Mouse (Mus musculus) bone marrow, adult 2 months (tissue): ENCODE data around the gene Olfml3. TPM values are rescaled to one million over a fixed set of nuclear protein-coding genes. Genes with fewer than 3 reads are reported as not detected.

Experiments used
- H3K27ac ChIP-seq: fragments of 200-500 bp; 2 replicates; pipeline ENCODE4 v1.5.1; 2012; ENCODE audit warnings: low read depth, mild to moderate bottlenecking, control low read depth, inconsistent platforms, low read length; ENCODE audit not compliant: control insufficient read depth, poor library complexity, insufficient read depth
- H3K4me1 ChIP-seq: fragments of 200-500 bp; 2 replicates; pipeline ENCODE4 v1.6.1; 2011; ENCODE audit warnings: low read length; ENCODE audit not compliant: control insufficient read depth, insufficient read depth
- H3K4me3 ChIP-seq: fragments of 200-500 bp; replicated peaks from 2 replicates; pipeline ENCODE3; 2011; ENCODE audit warnings: mild to moderate bottlenecking, low read depth, low read length, control low read depth; ENCODE audit not compliant: control insufficient read depth
- CTCF ChIP-seq: fragments of 200-500 bp; IDR thresholded peaks from 2 replicates; pipeline ENCODE4 v1.5.1; 2011; ENCODE audit warnings: low read length, control low read depth; ENCODE audit not compliant: control insufficient read depth, insufficient read depth
- POLR2A ChIP-seq: fragments of 200-500 bp; IDR thresholded peaks from 2 replicates; pipeline ENCODE4 v1.6.1; 2011; ENCODE audit warnings: low read depth, mild to moderate bottlenecking, control low read depth, low read length, borderline replicate concordance; ENCODE audit not compliant: control insufficient read depth
- WGBS: fragments of 180-500 bp; shearing (Covaris S2); methylation state at CpG from one replicate; pipeline ENCODE4 v1.1.7; 2018; 5-methylcytosine and 5-hydroxymethylcytosine counted together
- polyA plus RNA-seq: library from polyadenylated mRNA; stranded (reverse); fragments of >200 nt; gene quantifications from 2 replicates; pipeline ENCODE4 v1.2.4, GENCODE M21; 2011; ENCODE audit warnings: low replicate concordance; ENCODE audit not compliant: missing spikeins, insufficient read depth, insufficient read length

The Olfml3 gene
- polyA plus RNA-seq, 1 experiment = 5.1 TPM

DNA sequence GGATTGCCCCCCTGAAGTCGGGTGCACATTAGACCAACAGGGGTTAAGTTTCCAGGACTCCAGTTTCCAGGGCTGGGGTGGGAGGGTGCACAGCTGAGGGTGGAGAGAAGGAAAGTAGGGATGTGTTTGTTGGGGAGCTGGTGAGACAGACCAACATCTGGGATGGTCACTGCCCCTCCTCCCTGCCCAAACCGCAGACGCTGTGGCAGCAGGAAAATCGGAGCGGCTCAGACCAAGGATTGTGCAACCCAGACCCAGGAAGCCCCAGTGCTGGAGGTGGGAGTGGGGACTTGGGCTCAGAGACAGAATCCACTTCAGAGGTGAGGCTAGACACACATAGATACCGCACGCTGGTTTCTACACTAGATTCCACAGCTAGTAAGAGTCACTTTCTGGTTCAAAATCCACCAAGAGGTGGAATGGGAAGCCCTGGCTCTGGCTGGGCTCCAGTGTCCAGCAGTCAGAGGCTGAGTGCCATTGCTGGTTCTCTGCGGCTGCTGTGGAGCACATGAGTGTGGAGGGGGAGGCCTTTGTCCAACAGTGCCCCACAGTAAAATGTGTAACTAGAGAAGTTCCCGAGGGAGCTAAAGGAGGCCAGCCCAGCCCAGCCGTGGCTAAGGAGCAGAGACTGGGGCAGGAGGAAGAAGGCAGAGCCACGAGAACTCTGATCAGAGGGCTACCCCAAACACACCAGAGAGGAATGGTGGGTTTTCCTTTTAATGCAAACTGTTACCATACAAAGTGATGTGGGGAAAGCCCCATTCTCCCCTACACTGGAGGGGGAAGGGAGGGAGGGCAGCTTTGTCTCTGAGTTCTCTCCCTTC is 2.9 kb downstream of the Olfml3 start:
- 44% methylated on average over 11 of the region's 11 CpGs for WGBS

DNA sequence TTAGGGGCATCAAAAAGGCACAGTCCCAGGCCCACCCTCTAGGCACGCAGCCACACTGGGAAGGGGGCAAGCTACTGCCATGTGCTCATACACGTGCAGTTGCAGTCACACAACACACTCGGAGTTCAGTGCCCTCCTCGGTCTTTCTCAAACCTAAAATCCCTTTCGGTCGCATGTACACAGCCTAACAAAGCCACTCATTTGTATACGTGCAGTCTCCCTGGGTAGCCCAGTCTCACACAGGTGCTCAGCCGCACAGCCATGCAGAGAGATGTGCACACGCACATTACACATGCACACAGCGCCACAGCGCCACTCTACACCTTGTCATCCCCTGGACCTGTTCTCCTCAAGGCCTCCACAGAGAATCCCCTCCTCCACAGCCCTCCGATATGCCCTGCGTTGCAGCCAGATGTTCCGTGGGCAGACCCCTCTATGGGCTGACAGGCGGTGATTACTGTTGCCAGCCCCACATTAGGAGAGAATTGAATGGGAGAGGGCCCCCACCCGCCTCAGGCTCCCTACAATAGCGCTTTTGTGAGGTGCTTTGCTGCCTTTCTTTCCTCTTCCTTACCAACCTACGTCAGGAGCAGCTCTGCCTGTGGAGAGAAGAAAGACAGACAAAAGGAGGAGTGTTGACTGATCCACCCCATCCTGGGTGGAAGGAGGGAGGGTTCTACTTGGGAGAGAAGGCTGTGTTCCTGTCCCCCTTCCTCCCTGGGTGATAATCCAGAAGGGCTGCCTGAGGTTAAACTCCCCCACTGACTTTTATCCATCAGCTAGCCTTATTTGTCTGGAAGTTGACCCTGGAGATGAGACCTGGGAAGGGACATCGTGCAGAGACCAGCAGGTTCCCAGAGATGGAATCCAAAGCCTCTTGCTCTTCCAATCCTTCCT is 3.8 kb downstream of the Olfml3 start:
- H3K4me3 ChIP-seq = no peak overlapping the region
- WGBS = 86% methylated on average over 19 of the region's 19 CpGs
- no peaks in the 10 kb centered on the region for H3K4me1 ChIP-seq
- H3K27ac ChIP-seq = no peak overlapping the region
- TF ChIP-seq POLR2A (no peak), CTCF (no peak)

More for the DNA sequence above, 2.9 kb downstream of the Olfml3 start:
- Histone ChIP-seq H3K4me1 (no peaks in the 10 kb centered on the region), H3K4me3 (no peak overlapping the region), H3K27ac (no peak overlapping the region)
- no peak for TF ChIP-seq CTCF
- no peak for TF ChIP-seq POLR2A

DNA sequence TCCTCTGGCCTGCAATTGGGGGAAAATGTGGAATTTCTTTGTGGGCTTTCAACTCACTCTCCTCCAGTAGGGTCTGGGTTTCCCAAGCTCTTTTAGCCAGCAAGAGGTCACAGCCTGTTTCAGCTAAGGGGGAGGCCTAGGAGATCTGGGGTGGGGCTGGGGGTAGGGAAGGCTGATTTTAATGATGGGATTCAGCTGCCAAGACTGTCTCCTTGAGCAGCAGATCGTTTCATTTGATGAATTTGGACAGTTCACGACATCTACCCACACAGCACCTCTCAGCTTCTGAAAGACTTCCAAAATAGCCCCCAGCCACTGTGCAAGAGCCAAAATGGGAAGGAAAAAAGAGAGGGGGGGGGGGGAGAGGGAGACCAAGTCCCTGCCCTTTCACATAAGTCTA is 4.6 kb downstream of the Olfml3 start:
- Histone ChIP-seq H3K4me1 (no peaks in the 10 kb centered on the region), H3K4me3 (no peak overlapping the region), H3K27ac (no peak overlapping the region)
- TF ChIP-seq CTCF = no peak
- TF ChIP-seq POLR2A = no peak
- WGBS = 53% methylated on average over 2 of the region's 2 CpGs

DNA sequence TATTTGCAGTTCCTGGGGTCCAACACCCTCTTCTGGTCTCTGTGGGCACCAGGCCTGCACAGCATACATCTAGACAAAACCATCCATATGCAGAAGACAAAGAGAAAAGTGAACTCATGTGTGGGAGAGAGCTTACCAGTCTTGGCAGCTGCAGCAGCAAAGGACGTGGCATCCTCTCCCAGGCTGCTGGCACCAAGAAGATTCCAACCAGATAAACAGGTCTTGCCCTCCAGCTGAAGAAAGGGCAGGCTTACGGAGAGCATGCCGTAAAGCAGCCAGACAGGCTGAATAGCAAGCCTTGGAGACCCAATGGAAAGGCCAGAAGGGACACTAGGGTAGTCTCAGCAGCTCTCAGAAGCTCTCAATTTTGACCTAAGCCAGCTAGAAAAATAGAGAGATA is 5.7 kb downstream of the Olfml3 start:
- Histone ChIP-seq H3K27ac (no peak overlapping the region), H3K4me3 (no peak overlapping the region), H3K4me1 (no peaks in the 10 kb centered on the region)
- WGBS = 88% methylated on average over 3 of the region's 3 CpGs
- TF ChIP-seq CTCF (no peak), POLR2A (no peak)

DNA sequence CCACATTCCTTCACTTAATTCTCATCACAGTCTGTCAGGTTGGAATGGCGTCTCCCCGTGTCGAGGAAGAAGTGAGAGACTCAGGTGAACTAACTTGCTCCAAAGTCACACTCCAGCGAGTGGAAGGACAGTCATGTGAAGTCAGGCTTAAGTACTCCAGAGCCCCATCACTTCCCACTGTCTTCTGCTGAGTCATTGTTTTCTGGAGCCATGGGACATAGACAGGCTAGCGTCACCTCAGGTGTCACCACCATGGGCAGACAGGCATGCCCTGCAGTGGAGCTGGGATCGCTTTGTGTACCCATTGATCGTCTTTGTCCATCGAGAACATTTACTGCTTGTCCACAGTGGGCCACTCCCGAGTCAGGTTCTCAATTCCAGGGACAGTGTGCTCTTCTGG is 8.0 kb downstream of the Olfml3 start:
- no peak for TF ChIP-seq CTCF
- TF ChIP-seq POLR2A = no peak
- no peak overlapping the region for H3K27ac ChIP-seq
- no peak overlapping the region for H3K4me3 ChIP-seq
- 88% methylated on average over 9 of the region's 9 CpGs for WGBS
- H3K4me1 ChIP-seq = no peaks in the 10 kb centered on the region

DNA sequence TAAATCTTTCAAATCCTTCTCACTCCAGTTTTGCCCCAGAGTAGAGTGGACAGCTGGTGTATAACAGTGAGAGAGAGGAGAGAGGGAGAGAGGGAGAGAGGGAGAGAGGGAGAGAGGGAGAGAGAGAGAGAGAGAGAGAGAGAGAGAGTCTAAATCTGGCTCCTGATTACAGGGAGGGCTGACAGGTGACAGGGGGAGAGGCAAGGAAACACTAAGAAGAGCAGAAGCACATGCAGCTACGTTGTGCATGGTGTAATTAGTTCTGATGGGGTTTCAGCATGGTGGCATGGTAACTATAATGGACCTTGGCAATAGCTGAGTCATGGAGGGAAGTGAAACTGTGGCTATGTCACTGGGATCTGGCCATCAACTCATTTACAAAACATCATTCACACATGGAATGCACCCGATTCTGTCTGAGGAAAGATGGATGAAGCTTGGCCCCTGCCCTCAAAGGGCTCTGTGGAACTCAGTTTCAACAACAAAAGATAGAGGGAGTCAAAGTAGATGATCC is 9.9 kb downstream of the Olfml3 start:
- Histone ChIP-seq H3K27ac (no peak overlapping the region), H3K4me1 (no peaks in the 10 kb centered on the region), H3K4me3 (no peak overlapping the region)
- TF ChIP-seq POLR2A (no peak), CTCF (no peak)
- 25% methylated on average over 2 of the region's 2 CpGs for WGBS

DNA sequence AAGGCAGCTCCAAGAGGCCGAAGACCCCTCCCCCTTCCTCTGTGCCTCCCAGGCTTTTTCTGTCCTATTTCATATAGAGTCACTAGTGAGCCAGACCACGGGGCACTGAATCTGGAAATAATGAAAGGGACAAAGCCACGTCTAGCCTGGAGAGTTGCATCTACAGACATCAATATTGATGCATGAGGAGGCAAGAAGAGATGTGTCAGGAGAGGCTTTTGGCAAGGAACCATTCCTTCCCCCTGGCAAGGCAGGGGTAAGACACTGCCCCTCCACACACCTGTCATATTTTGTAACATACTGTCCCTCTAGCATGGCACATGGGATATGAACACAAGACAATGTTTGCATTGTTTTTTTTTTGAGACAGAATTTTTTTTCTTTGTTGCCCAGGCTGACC is 11.2 kb downstream of the Olfml3 start:
- H3K27ac ChIP-seq = no peak overlapping the region
- no peaks in the 10 kb centered on the region for H3K4me1 ChIP-seq
- WGBS = 63% methylated on average over 3 of the region's 3 CpGs
- H3K4me3 ChIP-seq = no peak overlapping the region
- TF ChIP-seq POLR2A (no peak), CTCF (no peak)

DNA sequence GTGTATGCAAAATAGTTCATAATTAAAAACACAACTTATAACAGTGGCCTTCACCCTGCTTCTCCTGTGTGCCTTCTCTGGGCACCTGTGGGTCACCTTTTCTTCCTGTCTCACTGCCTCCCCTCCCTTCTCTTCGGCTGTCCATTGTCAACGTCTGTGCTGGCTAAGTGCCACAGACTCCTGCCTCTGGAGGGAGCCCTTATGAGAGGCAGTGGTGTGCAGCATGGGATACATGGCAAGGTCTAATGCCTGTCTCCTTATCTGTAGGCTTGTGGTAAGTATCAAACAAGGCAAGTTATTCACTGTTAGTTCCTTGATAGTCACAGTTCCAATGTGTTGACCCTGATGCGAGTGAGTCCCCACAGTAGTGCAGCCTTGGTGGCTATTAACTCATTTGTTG is 13.7 kb downstream of the Olfml3 start:
- H3K27ac ChIP-seq = no peak overlapping the region
- no peak overlapping the region for H3K4me3 ChIP-seq
- no peaks in the 10 kb centered on the region for H3K4me1 ChIP-seq
- 40% methylated on average over 3 of the region's 3 CpGs for WGBS
- no peak for TF ChIP-seq CTCF
- no peak for TF ChIP-seq POLR2A
